Mouse (Mus musculus) hindbrain, postnatal 0 days (tissue): ENCODE measurements around the gene Mrgprf. TPM values are rescaled to one million over a fixed set of nuclear protein-coding genes. Genes with fewer than 3 reads are reported as not detected.

Experiments
- ATAC-seq: fragments of 200-750 bp; cut with Nextera tagmentation; 2 replicates; pipeline ENCODE4 v1.8.0; 2017; ENCODE audit warnings: mild to moderate bottlenecking, moderate TSS enrichment, moderate library complexity
- DNase-seq: peaks from one replicate; pipeline ENCODE4 v3.0.0-alpha.2; 2015; ENCODE audit warnings: low spot score
- H3K27ac ChIP-seq: fragments of 300-500 bp; sonication (generic); 2 replicates; pipeline ENCODE4 v1.5.1; 2014; ENCODE audit warnings: mild to moderate bottlenecking
- H3K27me3 ChIP-seq: fragments of 300-500 bp; sonication (generic); 2 replicates; pipeline ENCODE4 v1.6.1; 2014; ENCODE audit warnings: low read length, mixed read lengths; ENCODE audit not compliant: insufficient read depth
- H3K36me3 ChIP-seq: fragments of 300-500 bp; sonication (generic); 2 replicates; pipeline ENCODE4 v1.6.1; 2014; ENCODE audit warnings: low read length, mixed read lengths; ENCODE audit not compliant: insufficient read depth
- H3K4me1 ChIP-seq: fragments of 300-500 bp; sonication (generic); 2 replicates; pipeline ENCODE4 v1.6.1; 2014; ENCODE audit warnings: antibody characterized with exemption, low read length, mixed read lengths; ENCODE audit not compliant: insufficient read depth
- H3K4me2 ChIP-seq: fragments of 300-500 bp; sonication (generic); 2 replicates; pipeline ENCODE4 v1.6.1; 2014; ENCODE audit warnings: low read depth, mild to moderate bottlenecking, low read length, moderate library complexity, mixed read lengths
- H3K4me3 ChIP-seq: fragments of 300-500 bp; sonication (generic); 2 replicates; pipeline ENCODE4 v1.5.1; 2014; ENCODE audit warnings: low read length
- H3K9ac ChIP-seq: fragments of 300-500 bp; sonication (generic); replicated peaks from 2 replicates; pipeline ENCODE4 v1.6.1; 2014; ENCODE audit warnings: mild to moderate bottlenecking, low read length, moderate library complexity, mixed read lengths
- H3K9me3 ChIP-seq: fragments of 300-500 bp; sonication (generic); 2 replicates; pipeline ENCODE4 v1.6.1; 2016; ENCODE audit warnings: low read length, mixed read lengths
- CTCF ChIP-seq: IDR thresholded peaks from 2 replicates; pipeline ENCODE4 v1.5.1; 2016; ENCODE audit warnings: antibody characterized with exemption, control low read depth, low read depth
- WGBS: fragments of 180-500 bp; shearing (Covaris S2); extraction: QIAGEN DNeasy Blood & Tissue Kit; methylation state at CpG from one replicate; pipeline ENCODE4 v1.1.7; 2014; 5-methylcytosine and 5-hydroxymethylcytosine counted together
- polyA plus RNA-seq: library from polyadenylated mRNA; unstranded; fragments of >200 nt; fragmentation: Nextera tagmentation; extraction: Ambion mirVana; gene quantifications from 2 replicates; pipeline ENCODE4 v1.2.1, GENCODE M21; 2015
- total RNA-seq: library from RNA; depleted of rRNA; stranded (reverse); fragments of >200 nt; gene quantifications from 2 replicates; pipeline ENCODE4 v1.2.3, GENCODE M21; 2014

Mrgprf gene
- total and polyA plus RNA-seq, 2 experiments from 2014 or later, result 4.1 to 7.8 TPM

DNA sequence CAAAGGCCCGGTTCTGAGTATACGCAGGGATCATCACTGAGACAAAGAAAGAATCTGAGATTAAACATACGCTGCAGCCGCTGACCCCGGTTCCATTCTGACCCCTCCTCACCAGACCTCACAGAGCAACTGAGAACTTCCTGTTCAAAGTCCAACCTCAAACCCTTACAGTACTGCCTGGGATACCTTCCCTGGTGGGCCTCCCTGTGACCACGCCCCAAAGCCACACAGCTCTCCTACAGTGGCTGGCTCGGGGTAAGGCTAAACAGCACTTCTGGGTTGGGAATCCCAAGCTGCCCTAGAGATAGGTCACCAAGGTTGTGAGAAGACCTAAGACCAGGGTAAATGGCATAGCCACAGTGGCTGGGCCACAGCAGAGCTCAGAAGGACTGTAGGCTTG is 31.7 kb upstream of the Mrgprf start:
- Histone ChIP-seq H3K4me2 (no peak overlapping the region), H3K9ac (no peak overlapping the region), H3K9me3 (no peaks in the 10 kb centered on the region), H3K27ac (no peak overlapping the region), H3K36me3 (no peaks in the 10 kb centered on the region), H3K27me3 (no peaks in the 10 kb centered on the region), H3K4me1 (no peaks in the 10 kb centered on the region), H3K4me3 (no peak overlapping the region)
- ATAC-seq, result no peak
- whole genome bisulfite sequencing, result 91% methylated on average over 7 of the region's 7 CpGs
- no peak for DNase-seq
- no peak for TF ChIP-seq CTCF

- ATAC-seq (no peak), DNase-seq (no peak)
- Histone ChIP-seq H3K4me1 (no peaks in the 10 kb centered on the region), H3K27ac (no peak overlapping the region), H3K9ac (no peak overlapping the region), H3K4me3 (no peak overlapping the region), H3K9me3 (no peaks in the 10 kb centered on the region), H3K36me3 (no peaks in the 10 kb centered on the region), H3K27me3 (no peaks in the 10 kb centered on the region), H3K4me2 (no peak overlapping the region)
- no peak for TF ChIP-seq CTCF
- WGBS, result 85% methylated on average over 5 of the region's 5 CpGs
These were observed 29.7 kb upstream of the Mrgprf start for GRCm38 (mm10) chr7:145270955-145271354.

- ATAC-seq, result no peak
- Histone ChIP-seq H3K9me3 (no peaks in the 10 kb centered on the region), H3K4me1 (no peaks in the 10 kb centered on the region), H3K9ac (no peak overlapping the region), H3K4me2 (no peak overlapping the region), H3K27ac (no peak overlapping the region), H3K36me3 (no peaks in the 10 kb centered on the region), H3K27me3 (no peaks in the 10 kb centered on the region), H3K4me3 (no peak overlapping the region)
- WGBS, result 87% methylated on average over 3 of the region's 3 CpGs
- no peak for DNase-seq
- no peak for TF ChIP-seq CTCF
These were observed 25.1 kb upstream of the Mrgprf start for GRCm38 (mm10) chr7:145275488-145275887.

DNA sequence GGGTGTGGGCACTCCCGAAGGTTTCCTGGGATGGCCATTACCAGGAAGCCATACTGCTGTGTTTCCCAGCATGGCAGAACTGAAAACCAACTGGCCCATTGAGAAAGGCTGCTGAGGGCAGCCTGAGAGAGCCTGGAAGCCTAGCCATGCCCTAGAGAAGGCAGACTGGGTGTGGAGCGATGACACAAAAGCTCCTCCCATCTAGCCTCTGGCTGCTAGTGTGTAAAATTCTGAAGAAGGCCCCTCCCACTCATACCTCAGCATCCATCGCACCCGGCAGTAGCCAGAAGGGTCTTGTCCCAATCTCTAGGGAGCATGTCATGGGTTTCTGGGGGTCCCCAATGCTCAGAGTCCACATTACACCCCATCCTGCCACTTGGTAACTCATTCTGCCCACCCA is 19.2 kb upstream of the Mrgprf start:
- Histone ChIP-seq H3K27me3 (no peaks in the 10 kb centered on the region), H3K9ac (no peak overlapping the region), H3K27ac (no peak overlapping the region), H3K36me3 (no peaks in the 10 kb centered on the region), H3K4me1 (0 out of 2 replicates have a peak, but pooled peaks cover 5% of the 10 kb centered on the region), H3K4me2 (no peak overlapping the region), H3K9me3 (no peaks in the 10 kb centered on the region), H3K4me3 (no peak overlapping the region)
- ATAC-seq (no peak), DNase-seq (no peak)
- no peak for TF ChIP-seq CTCF
- WGBS, result 89% methylated on average over 4 of the region's 4 CpGs

DNA sequence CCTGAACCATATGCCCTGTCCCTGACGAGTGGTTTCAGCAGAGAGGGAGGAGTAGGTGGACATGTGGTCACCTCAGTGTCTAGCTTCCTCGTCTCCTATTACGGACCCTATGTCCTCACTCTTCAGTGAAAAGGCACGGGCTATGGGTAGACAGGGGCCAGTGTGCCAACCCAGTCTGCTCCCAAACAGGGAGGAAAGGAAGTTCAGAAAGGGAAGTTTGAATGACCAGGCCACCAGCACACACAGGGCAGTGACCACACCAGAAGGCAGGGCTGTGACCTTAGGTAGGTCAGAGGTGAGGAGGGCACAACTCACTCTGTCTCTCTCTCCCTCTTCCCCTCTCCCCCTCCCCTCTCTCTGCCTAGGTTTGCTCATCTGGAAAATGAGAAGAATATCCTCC is 17.6 kb upstream of the Mrgprf start:
- peak overlapping the region; percentile 44 for H3K4me3 ChIP-seq
- H3K9ac ChIP-seq, result peak overlapping the region; percentile 47
- H3K27me3 ChIP-seq, result no peaks in the 10 kb centered on the region
- ATAC-seq (no peak), DNase-seq (no peak)
- 0 out of 2 replicates have a peak, but pooled peaks cover 5% of the 10 kb centered on the region for H3K4me1 ChIP-seq
- H3K4me2 ChIP-seq, result peak overlapping the region; percentile 64
- H3K9me3 ChIP-seq, result no peaks in the 10 kb centered on the region
- TF ChIP-seq CTCF, result no peak
- H3K36me3 ChIP-seq, result no peaks in the 10 kb centered on the region
- 43% methylated on average over 4 of the region's 4 CpGs for WGBS
- no peak overlapping the region for H3K27ac ChIP-seq

DNA sequence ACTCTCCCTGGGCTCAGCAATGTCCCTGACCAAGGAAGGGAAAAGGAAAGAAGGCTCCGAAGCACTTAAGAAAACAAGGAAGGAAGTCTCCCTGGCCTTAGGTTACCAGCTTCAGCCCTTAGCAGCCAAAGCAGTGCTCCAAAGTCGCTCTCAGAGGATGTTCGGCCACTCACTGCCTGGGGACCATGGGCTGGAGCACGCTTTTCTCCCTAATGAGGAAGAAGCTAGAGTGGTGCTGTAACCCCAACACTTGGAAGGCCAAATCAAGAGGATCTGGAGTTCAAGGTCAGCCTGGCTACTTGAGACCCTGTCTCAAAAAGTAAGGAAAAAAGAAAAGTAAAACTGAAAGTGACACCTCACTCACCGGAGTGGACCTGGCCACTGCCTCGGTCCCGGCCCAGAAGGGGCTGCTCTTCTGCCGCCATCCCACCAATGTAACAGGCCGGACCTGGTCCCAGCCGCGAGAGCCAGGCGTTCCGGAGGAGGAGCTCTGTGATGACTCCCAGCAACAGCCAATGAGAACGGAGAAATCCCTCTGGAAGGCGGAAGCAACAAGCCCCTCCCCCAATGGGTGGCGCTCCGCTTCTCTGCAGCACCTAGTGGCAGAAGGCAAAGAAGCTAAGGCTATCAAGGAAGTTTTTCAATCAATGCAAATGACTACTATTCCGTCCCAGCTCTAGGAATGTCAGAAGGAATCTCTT is 17.0 kb upstream of the Mrgprf start, which contains the start of gene Tpcn2:
Tpcn2 (minus strand) TSS at position 525 of the 701 bp plus-strand sequence.
- Histone ChIP-seq H3K4me2 (peak within 1 kb of the TSS; percentile 64), H3K4me3 (peak within 1 kb of the TSS; percentile 44), H3K36me3 (no peaks in the 10 kb centered on the region), H3K9me3 (no peaks in the 10 kb centered on the region), H3K27me3 (no peaks in the 10 kb centered on the region), H3K4me1 (0 out of 2 replicates have a peak, but pooled peaks cover 5% of the 10 kb centered on the region), H3K9ac (peak within 1 kb of the TSS; percentile 47), H3K27ac (no peak within 1 kb of the TSS)
- peak; percentile 81 for TF ChIP-seq CTCF
- ATAC-seq, result peak; percentile 94
- 3% methylated on average over 18 of the region's 18 CpGs for WGBS
- peak; percentile 96 for DNase-seq

DNA sequence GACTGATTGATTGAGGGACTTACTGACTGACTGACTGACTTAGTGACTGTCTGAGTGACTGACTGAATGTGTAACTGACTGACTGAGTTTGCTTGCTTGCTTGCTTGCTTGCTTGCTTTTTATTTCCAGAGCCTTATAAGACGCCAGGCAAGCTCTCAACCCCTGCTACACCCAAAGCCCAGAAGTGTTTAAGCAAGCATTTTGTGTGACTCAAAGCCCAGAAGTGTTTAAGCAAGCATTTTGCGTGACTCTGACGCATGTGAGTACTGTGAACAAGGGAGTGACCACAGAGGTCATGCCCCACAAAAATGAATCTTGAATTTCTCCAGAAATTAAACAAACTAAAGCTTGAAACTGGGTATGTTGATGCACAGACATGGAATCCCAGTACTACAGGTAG is 16.3 kb upstream of the Mrgprf start:
- H3K9me3 ChIP-seq, result no peaks in the 10 kb centered on the region
- 51% methylated on average over 3 of the region's 3 CpGs for WGBS
- 0 out of 2 replicates have a peak, but pooled peaks cover 5% of the 10 kb centered on the region for H3K4me1 ChIP-seq
- TF ChIP-seq CTCF, result no peak
- no peaks in the 10 kb centered on the region for H3K27me3 ChIP-seq
- no peaks in the 10 kb centered on the region for H3K36me3 ChIP-seq
- H3K9ac ChIP-seq, result no peak overlapping the region
- ATAC-seq (no peak), DNase-seq (no peak)
- peak overlapping the region; percentile 64 for H3K4me2 ChIP-seq
- peak overlapping the region; percentile 44 for H3K4me3 ChIP-seq
- H3K27ac ChIP-seq, result no peak overlapping the region
